Mouse (Mus musculus): ENCODE measurements around the gene Gm10251.
"Not testable (repeated sequence)": the region's sequence is repeated elsewhere in the genome, so short reads cannot be mapped to it uniquely, and the experiment has no call there.

Gene Gm10251

GRCm38 (mm10) chr14:6684070-6684469 lies at the start of gene Gm10251:
Gene Gm10251 (minus strand): TSS chr14:6684170.
- DNase-seq (ENCODE audit: extremely low read depth, low read depth): not testable (repeated sequence)

- DNase-seq (ENCODE audit: extremely low read depth, low read depth): not testable (repeated sequence)
Observed at GRCm38 (mm10) chr14:6720151-6720550, 36.2 kb upstream of the Gm10251 start, which contains the start of gene Gm8050. Gene Gm8050 (minus strand): TSS chr14:6720251.

GRCm38 (mm10) chr14:6622318-6622717 lies 61.7 kb downstream of the Gm10251 start, which contains the start of gene Gm3460:
Gene Gm3460 (minus strand): TSS chr14:6622418.
- not testable (repeated sequence) for DNase-seq (ENCODE audit: extremely low read depth, low read depth)

GRCm38 (mm10) chr14:6606436-6606835 lies 77.5 kb downstream of the Gm10251 start:
- DNase-seq (ENCODE audit: extremely low read depth, low read depth): not testable (repeated sequence)

GRCm38 (mm10) chr14:6605004-6605403 lies 79.0 kb downstream of the Gm10251 start:
- DNase-seq (ENCODE audit: extremely low read depth, low read depth): not testable (repeated sequence)

GRCm38 (mm10) chr14:6604551-6604950 lies 79.4 kb downstream of the Gm10251 start:
- not testable (repeated sequence) for DNase-seq (ENCODE audit: extremely low read depth, low read depth)

GRCm38 (mm10) chr14:6590513-6590912 lies 93.5 kb downstream of the Gm10251 start, which contains the start of gene Gm3629:
Gene Gm3629 (minus strand): TSS chr14:6590613.
- not testable (repeated sequence) for DNase-seq (ENCODE audit: extremely low read depth, low read depth)

Data from MEL-GATA-1-ER (cell line).